Mouse (Mus musculus) spleen, adult 12 weeks (tissue): ENCODE data around the gene Ankrd42.

Source experiments
- DNase-seq: peaks from one replicate; pipeline ENCODE4 v3.0.0; 2022; ENCODE audit warnings: low spot score

Ankrd42 gene

DNA sequence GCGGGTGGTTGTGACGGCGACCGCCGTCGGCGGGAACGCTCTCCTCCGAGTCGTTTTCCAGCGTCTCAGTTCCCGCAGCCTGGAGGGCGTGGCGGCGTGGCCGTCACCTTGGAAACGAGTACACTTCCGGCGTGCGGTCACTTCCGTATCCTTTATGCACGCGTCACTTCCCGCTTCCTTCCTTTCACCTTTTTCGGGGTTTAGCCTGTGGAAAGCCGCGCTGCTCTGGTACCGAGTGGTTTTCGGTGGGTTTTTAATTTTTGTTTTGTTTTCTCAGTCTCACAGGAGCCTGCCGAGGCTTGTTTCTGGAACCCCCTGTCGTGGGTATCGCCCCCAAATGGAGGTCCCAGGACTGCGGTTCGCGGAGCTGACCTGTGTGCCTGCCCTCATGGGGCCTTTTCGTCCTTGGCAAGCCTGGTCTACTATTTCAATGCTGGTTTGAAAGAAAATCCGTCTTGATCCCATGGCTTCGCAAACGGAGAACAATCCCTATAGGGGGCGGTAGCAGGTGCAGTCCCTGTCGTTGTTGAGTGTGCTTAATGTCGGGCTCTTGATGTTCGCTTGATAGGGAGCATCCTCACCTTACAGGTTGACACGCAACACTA, at the start of gene Ankrd42:
TSS of gene Ankrd42 (minus strand) at position 122 of the 605 bp plus-strand sequence.
- peak; percentile 85 for DNase-seq

DNA sequence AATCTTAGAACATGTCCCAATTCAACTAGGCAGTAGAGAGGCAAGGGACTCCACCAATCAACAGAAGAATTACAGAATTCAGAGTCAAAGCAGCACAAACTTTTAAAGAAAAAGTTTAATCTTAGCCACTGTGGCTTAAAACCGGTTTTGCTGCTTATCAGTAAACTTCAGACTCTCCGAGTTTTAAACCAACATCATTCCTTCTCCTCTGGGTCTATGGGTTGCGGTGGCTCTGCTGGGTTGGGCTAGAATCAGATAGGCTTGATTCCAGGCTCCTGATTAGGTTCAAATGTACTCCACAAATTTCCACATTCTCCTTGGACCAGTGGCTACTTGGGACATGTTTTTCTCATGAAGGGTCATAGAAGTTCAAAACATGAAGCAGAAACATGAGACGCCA, 40.4 kb upstream of the Ankrd42 start:
- DNase-seq = no peak

DNA sequence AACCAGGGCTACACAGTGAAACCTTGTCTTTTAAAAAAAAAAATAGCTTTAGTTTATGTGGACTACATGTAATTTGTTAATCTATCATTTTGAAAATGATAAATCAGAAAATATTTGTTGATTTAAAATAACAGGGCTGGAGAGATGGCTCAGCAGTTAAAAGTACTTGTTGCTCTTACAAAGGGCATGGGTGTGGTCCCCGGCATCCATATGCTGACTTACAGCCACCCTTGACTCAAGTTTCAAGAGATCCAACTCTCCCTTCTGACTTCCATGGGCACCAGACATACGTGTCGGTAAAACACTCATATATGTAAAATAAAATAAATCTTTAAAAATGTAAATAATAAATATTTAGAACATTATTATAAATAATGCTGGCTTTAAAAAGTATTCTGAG, 38.2 kb upstream of the Ankrd42 start:
- no peak for DNase-seq

DNA sequence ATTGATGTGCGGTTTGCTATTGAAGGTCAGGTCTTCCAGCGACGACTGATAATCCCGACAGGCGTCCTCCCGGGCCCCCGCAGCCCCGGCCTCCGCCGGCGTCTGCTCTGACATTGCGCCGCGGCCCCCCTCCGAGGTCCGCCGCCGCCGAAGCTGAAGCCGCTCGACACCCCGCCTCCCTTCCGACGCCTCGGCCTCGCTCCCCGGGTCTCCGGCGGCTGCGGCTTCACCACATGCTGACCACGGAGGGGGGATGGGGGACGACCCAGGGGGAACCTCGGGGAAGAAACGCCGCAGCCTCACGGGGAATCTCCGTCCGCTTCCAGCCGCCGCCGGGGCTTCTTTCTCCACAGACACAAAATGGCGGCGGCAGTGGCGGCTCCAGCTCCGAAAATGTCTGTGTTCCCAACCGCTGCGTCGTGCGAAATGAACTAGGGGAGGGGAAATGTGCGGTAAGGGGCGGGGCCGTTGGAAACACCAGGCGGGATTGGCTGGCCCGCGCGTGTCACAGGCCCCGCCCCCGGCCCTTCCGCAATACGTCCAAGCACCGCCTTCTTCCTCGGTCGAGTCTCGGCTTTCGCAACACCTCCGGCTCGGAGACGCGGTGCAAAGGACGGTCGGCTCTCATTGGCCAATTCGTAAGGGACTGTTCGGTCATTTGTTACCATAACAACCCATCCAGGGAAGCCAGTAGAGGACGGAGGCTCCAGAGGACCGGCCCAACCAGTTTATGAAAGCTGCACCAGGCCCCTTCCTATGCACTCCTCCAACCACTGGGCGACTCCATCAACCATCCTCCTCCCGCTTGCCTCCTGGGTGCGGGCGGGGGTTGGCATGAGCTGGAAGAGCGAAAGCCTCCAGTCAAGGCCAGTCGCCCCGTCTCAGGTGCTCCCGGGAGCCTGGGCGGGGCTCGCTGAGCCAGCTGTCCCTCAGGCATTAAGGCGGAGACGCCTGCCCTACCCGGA, 32.8 kb upstream of the Ankrd42 start, which contains the start of gene Pcf11:
TSS of gene Pcf11 (minus strand) at position 428 of the 965 bp plus-strand sequence.
- DNase-seq = peak; percentile 93

DNA sequence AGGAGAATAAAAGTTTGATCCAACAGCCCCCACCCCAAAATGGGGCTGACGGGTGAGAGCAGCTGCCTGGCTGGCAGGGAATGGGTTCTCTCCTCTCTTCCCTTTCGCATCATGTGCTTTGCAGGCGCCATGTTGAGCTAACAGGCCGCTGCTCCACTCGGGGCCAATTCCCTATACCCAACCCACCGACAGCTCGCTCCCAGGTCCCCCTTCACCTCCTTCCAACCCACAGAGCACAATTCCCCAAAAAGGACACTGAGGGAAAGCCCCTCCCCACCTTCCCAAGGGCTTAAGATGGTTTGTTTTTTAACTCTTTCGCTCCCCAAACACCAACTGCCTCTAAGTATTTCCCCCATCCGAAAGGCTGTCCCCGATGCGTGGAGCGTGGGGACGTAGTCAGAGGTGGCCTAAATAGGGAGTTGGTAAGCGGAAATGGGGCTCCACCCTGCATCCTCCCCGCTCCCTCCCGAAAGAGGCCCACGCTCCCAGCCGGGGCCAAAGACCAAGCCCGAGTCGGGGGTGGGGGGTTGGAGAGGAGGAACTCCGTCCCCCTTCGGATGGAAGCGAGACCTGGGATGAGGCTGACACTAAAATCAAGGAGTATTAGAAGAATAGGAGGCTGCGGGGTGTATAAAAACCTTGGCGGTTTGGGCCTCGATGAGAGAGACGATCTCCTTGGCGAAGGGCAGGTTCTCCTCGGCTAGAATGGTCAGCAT, 32.0 kb upstream of the Ankrd42 start:
- peak; percentile 63 for DNase-seq

DNA sequence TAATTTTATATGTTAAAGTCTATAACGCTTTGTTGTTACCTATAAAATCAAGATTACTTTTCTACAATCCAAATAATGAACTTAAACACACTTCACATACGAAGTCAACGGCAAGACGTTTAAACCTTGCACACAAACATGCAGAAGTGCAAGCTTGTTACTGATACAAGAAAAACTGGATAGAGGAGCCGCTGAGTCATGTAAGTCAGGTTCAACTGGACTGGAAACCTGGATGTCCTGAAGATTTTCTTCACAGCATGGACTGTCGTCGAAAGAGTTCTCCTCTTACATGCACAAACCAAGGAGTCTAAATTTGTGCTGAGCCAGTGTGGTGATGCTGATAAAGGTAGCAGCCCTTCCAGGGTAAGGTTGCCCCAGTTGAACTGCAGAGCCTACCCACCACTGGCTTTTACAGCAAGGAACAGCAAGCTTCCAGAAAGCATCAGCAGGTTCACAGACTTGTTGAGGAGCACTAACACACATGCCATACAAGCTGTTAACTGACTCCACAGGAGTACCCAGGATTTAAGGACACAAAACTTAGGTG, 29.4 kb upstream of the Ankrd42 start:
- DNase-seq = no peak

DNA sequence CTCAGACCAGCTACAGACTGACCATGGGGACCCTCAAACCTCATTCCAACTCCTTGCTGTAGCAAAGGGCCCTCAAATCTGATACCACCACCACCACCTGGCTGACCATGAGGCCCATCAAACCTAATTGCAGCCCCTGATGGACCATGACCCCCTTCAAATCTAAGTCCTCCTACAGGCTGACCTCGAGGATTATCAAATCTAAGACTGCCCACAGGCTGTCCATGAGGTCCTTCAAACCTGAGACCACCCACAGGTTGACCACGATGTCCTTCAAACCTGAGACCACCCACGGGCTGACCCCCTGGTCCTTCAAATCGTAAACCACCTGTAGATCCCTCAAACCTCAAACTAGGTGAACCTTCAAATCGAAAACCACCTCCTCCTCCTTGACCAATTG, 21.1 kb upstream of the Ankrd42 start:
- DNase-seq = no peak

DNA sequence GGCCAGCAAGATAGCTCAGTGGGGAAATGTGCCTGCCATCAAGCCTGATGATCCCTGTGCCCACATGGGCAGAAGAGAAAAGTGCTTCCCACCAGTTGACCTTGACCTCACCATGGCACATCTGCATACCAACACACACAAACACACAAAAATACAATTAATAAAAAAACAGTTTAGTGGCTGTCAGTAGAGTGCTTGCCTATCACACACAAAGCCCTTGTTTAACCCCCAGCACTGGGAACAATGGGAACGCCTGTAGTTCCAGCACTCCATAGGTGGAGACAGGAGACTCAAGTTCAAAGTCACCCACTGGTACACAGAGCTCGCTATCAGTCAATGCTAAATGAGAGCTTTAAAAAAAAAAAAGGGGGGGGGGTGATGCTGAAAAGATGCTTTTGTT, 19.4 kb upstream of the Ankrd42 start:
- DNase-seq = no peak

DNA sequence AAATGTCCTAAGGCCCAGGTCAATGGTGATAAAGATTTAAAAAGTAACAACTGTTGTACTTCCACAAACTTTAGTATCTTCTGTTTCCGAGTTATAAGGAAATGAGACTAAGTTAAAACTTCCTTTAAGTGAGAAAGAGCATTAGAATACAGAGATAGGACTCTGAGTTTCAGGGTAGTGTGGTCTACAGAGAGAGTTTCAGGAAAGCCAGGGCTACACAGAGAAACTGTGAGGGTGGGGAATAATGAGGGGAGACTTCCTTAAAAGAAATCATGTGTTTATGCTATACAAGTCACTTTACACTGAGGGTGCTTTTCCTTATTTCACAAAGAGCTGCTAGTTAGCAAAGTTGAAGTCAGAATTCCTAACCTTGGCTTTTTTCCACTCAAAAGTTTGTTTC, 16.4 kb upstream of the Ankrd42 start:
- no peak for DNase-seq

DNA sequence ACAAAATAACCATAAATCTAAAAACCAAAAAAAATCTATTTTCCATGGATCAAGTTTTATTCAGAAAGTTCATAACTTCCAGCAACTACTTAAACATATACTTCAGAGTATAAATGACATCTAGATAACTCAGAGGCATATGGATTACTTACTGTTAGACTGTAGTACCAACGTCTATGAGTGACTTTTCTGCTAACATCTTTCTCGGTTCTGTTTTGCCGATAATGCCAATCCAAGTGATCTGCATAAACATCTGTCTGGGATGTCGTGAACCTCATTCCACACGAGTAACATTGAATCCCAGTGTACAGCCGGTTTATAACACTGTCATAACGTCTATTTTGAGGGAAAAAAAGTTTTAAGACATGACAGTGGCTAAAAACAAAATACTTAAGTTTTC, 10.8 kb upstream of the Ankrd42 start:
- DNase-seq = no peak

DNA sequence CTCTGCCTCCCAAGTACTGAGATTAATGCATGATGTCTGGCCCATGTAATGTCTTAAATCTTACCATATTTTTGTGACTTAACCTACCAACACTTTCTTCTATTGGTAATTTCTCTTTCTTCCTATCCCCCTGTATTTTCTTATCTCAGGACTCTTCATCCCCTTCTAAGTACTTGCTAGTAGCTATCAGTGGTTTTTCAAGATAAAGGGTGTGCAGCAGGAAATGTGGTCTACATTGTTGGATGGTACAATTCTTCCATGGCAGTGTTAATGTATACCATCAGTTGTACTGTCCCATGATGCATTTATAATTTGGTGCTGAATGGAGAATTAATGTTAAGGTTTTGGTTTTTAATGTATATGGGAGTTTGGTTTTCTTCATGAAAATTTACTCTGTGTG, 5.4 kb upstream of the Ankrd42 start:
- DNase-seq = no peak

DNA sequence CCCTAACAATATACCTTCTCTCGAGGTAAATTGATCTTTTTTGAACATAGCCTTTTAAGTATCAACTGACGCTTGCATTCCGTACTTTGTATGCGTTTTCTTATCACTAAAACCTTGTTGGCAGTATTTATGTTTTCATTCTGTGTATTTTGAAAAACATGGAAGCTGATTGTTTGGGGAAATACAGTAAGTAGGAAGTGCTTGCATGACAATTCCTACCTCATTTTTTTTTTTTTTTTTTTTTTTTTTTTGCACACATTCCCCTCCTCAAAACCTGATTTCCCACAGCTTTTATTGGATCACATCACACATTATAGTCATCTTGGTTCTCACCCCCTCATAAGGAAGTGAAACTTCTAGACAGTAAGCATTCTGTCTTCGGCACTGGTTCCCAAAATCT, 1.1 kb upstream of the Ankrd42 start:
- DNase-seq = no peak

DNA sequence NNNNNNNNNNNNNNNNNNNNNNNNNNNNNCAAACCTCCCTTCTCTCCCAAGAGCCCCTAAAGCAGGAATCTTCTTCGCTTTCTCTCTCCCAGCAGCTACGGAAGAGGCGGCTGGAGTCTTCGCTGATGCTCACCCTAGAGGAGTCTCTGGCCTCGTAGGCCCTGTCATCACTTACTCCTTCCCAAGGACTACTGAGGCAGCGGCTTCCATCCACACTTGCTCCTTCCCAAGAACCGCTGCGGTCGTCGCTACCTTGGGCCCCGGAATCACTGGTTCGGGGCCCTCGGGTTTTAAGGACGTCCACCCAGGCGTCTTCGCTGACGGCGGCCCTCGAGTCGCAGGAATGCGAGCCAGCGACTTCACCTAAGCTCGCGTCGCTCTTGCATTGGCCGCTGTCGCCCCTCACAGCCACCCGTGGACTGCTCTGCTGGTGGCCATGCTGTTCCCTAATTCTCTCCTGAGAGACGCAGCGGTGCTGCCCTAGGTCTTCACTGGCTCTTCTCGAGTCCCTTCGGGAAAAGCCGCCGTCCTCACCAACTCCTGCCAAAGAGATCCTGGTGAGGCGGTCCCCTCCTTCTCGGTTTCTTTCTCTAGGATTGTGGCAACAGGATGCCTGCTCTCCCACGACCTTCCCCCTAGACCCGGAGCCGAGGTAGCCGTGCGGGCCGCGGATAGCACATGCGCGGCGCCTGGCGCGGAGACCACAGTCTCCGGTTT, 489 bp downstream of the Ankrd42 start:
- no peak for DNase-seq

DNA sequence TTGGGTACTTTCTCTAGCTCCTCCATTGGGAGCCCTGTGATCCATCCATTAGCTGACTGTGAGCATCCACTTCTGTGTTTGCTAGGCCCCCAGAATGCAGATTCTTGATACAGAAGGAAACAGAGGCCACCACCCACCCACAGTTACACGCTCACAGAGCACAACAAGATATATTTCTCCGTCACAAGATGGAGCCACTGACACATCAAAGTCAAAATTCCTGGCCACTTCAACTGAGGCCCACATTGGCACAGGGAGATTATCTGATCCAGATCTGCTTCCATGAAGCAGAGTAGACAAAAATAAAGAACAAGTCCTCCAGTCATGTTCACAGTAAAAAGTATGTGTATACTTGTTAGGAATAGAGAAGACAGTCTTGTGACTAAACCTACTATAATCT, 6.8 kb downstream of the Ankrd42 start:
- DNase-seq = no peak

DNA sequence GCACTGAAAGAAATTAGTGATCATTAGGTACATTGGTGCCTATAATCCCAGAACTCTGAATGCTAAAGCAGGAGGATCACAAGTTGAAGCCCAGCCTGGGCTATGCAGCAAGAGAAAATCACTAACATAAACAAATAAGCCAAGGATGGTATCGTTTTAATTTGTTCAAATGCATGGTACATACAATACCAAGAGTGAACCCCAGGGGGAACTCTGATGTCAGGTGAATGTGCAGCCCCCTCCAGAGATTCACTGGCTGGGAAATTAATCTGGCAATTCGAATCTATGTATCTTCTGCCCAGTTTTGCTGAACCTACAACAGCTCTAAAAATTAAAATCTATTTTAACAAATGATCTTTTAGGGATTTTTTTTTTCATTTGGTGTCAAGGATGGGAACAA, 12.5 kb downstream of the Ankrd42 start:
- DNase-seq = no peak

DNA sequence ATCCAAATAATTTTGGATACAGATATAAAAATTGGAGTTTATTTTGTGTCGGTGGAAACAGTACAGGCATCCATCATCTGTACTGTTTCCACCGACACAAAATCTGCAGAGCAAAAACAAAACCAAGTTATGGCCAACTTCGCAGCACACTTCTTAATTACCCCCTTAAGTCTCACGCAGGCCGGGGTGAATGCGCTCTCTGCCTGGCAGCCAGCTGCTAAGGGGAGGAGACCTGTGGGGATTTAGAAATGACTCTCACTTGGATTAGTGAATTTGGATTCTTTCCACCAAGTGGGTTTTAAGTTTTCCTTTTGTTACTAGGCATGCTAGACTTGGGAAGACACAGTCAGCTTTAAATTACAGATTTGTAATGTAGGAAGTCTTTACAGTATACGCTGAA, 26.1 kb downstream of the Ankrd42 start:
- no peak for DNase-seq

DNA sequence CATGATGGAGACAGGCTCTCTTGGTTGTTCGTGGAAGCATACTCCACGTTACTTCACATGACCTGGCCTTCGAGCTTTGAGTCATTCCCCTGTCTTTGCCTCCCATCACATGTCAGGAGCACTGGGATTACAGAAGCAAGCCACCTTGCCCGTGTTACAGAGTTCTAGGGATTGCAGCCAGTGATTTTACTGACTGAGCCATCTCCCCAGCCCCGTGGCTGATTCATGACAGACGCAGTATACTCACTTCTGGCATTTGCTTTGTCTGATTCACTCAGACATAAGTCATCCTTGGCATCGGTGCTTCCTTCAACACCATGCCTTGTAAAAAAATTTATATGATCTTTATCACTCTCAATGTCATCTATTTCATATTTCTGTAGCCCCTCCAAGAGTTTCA, 32.0 kb downstream of the Ankrd42 start:
- DNase-seq = no peak

DNA sequence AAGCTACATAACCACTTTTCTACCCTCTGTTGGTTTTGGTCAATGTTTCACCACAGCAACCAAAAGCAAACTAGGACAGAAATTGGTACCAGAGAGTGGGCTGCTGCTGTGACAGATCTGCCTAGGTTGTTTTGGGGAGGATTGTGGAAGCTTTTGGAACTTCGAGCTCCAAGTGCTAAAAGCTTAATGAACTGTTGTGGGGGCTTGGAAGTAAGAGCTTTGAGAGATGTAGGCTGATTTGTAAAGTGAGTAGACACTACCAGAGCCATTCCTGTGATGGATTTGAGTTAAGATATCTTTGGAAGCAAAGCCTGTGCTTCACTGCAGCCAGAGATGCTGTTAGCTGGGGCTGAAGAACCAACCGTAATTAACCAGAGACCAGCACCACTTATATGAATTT, 46.1 kb downstream of the Ankrd42 start:
- DNase-seq = no peak

DNA sequence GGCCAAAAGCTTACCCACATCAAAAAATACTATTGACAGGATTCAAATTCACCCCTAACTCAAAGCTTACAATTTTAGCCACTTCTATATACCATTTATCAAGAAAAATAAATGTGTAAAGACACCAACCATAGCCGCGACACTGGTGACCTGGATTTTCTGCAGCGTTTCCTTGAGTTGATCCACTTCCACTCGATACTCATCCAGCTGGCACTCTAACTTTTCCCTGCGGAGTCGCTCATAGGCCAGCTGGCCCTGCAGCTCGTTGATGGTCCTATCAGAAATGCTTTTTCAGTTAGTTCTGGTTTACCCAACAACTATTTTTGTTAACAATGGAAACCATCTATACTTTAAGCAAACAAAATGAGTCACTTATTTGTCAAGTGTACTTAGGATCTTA, 47.0 kb downstream of the Ankrd42 start:
- DNase-seq = no peak

DNA sequence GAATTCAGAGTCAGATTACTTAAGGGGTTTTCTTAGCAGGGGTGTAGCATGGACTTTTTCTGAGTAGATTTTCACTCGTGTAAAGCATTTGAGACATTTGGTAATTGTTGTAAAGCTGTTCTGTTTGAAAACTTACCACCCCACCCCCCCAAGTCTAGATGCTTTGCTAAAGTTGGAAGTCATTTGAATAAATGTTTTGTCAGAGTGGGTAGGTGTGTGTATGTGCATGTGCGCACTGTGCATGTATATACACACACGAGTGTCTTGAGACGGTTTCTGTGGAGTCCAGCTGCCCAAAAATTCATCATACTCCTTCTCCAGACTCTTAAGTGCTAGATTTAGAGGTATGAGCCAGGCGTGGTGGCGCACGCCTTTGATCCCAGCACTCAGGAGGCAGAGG, 53.4 kb downstream of the Ankrd42 start:
- DNase-seq = no peak

DNA sequence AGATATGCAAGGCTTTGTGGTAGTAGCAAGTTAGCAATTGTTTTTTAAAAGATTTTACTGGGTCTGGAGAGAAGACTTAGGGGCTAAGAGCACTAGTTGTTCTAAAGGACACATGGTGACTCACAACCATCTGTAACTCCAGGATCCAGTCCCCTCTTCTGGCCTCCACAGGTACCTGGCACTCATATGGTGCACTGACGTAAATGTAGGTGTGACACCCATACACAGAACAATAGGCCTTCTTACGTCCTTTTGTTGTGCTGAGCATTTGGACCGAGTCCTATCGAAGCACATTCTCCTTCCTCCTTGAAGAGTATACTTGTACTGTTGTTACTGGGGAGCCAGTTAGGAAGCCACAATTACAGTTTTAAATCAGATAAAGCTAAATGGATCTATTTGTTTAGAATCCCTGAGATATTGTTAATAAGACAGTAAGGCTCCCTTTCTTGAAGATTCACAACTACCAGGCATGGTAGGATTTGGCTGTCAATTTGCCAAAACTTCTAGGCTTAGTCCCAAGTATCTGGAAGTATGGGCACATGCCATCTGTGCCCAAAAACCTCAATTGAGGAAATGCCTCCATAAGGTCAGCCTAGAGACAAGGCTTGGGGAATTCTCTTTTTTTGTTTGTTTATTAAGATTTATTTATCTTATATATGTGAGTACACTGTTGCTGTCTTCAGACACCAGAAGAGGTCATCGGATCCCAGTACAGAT, 56.3 kb downstream of the Ankrd42 start:
- no peak for DNase-seq
